Mouse (Mus musculus): ENCODE results near the gene Hivep2.

DNA sequence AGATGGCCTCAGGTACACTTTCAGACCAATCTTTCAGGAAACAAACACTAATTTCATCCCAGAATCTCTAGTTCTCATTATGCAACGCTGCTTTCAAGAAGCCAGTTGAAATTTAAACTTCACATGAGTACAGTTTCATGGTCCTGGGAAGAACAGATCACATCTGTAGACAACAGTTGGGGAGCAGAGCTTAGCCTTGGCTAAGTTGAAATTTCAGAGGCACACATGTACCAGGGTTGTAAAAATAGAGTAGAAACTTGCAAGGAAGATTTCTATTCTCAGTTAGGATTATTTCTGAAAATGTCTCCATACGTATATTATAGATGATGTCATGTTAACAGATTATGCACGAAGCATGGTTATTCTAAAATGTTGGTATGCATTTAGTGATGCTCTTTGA, 172.8 kb downstream of the Hivep2 start:
- TF ChIP-seq ZC3H11A (IDR thresholded peaks at IDR 0.05; ENCODE audit: borderline replicate concordance, low read depth, low read length) (no peak), CHD2 (IDR thresholded peaks at IDR 0.05; ENCODE audit: low read depth, low read length) (no peak), MAFK (IDR thresholded peaks at IDR 0.05; ENCODE audit: insufficient read depth, low read depth, low read length) (no peak), ZNF384 (IDR thresholded peaks at IDR 0.05; ENCODE audit: low read depth, low read length) (no peak)

Measured in ES-E14 (cell line).